Mouse (Mus musculus) right cerebral cortex, postnatal 14 days (tissue): ENCODE results near the gene Serpina1f.

ENCODE experiments used
- DNase-seq: peaks from one replicate; pipeline ENCODE4 v3.0.0; 2022

The Serpina1f gene

GRCm38 (mm10) chr12:103660076-103660475 lies 35.3 kb downstream of the Serpina1f start:
- DNase-seq = no peak

- no peak for DNase-seq
Observed at GRCm38 (mm10) chr12:103659171-103659570, 36.2 kb downstream of the Serpina1f start.

GRCm38 (mm10) chr12:103657991-103658390 lies 37.3 kb downstream of the Serpina1f start:
- DNase-seq = no peak

GRCm38 (mm10) chr12:103656848-103657626 lies 38.3 kb downstream of the Serpina1f start, which contains the start of gene Serpina6:
Gene Serpina6, minus strand, starts transcription at chr12:103657212.
- DNase-seq = no peak

- DNase-seq = no peak
Observed at GRCm38 (mm10) chr12:103655123-103656044, 39.9 kb downstream of the Serpina1f start.

- no peak for DNase-seq
Observed at GRCm38 (mm10) chr12:103653836-103654235, 41.5 kb downstream of the Serpina1f start.

GRCm38 (mm10) chr12:103646314-103646713 lies 49.0 kb downstream of the Serpina1f start:
- no peak for DNase-seq

- no peak for DNase-seq
Observed at GRCm38 (mm10) chr12:103644601-103645000, 50.7 kb downstream of the Serpina1f start.

GRCm38 (mm10) chr12:103643818-103644217 lies 51.5 kb downstream of the Serpina1f start:
- no peak for DNase-seq

- peak; percentile 89 for DNase-seq
Observed at GRCm38 (mm10) chr12:103643336-103643735, 52.0 kb downstream of the Serpina1f start.
